Mouse (Mus musculus) kidney, embryonic 16.5 days (tissue): ENCODE results near the gene Spryd7. TPM values are rescaled to one million over a fixed set of nuclear protein-coding genes. Genes with fewer than 3 reads are reported as not detected.
"Not testable (repeated sequence)": the region's sequence is repeated elsewhere in the genome, so short reads cannot be mapped to it uniquely, and the experiment has no call there.

Experiments used
- ATAC-seq: fragments of 200-750 bp; cut with Nextera tagmentation; 2 replicates; pipeline ENCODE4 v1.8.0; 2017; ENCODE audit warnings: moderate TSS enrichment; ENCODE audit not compliant: low FRiP score, low TSS enrichment
- H3K27ac ChIP-seq: fragments of 300-500 bp; sonication (generic); 2 replicates; pipeline ENCODE4 v1.5.1; 2014; ENCODE audit warnings: low read length
- H3K27me3 ChIP-seq: fragments of 300-500 bp; sonication (generic); 2 replicates; pipeline ENCODE4 v1.6.1; 2014; ENCODE audit warnings: low read length, control low read depth, mixed read lengths; ENCODE audit not compliant: insufficient read depth
- H3K36me3 ChIP-seq: fragments of 300-500 bp; sonication (generic); 2 replicates; pipeline ENCODE4 v1.6.1; 2014; ENCODE audit warnings: low read length, control low read depth, mixed read lengths; ENCODE audit not compliant: insufficient read depth
- H3K4me1 ChIP-seq: fragments of 300-500 bp; sonication (generic); 2 replicates; pipeline ENCODE4 v1.6.1; 2014; ENCODE audit warnings: low read length, control low read depth, mixed read lengths; ENCODE audit not compliant: insufficient read depth
- H3K4me2 ChIP-seq: fragments of 300-500 bp; sonication (generic); replicated peaks from 2 replicates; pipeline ENCODE4 v1.6.1; 2014; ENCODE audit warnings: low read depth, low read length
- H3K4me3 ChIP-seq: fragments of 300-500 bp; sonication (generic); 2 replicates; pipeline ENCODE4 v1.5.1; 2014; ENCODE audit warnings: mild to moderate bottlenecking, low read length
- H3K9ac ChIP-seq: fragments of 300-500 bp; sonication (generic); replicated peaks from 2 replicates; pipeline ENCODE4 v1.6.1; 2014; ENCODE audit warnings: low read length
- H3K9me3 ChIP-seq: fragments of 300-500 bp; sonication (generic); 2 replicates; pipeline ENCODE4 v1.6.1; 2016; ENCODE audit warnings: low read length, control low read depth
- WGBS: fragments of 180-500 bp; shearing (Covaris S2); extraction: QIAGEN DNeasy Blood & Tissue Kit; methylation state at CpG from one replicate; pipeline ENCODE4 v1.1.7; 2014; 5-methylcytosine and 5-hydroxymethylcytosine counted together
- polyA plus RNA-seq: library from polyadenylated mRNA; unstranded; fragments of >200 nt; fragmentation: Nextera tagmentation; extraction: Ambion mirVana; gene quantifications from 2 replicates; pipeline ENCODE4 v1.2.1, GENCODE M21; 2015

Spryd7 gene
- polyA plus RNA-seq, 1 experiment from 2014 or later = 21.4 TPM

DNA sequence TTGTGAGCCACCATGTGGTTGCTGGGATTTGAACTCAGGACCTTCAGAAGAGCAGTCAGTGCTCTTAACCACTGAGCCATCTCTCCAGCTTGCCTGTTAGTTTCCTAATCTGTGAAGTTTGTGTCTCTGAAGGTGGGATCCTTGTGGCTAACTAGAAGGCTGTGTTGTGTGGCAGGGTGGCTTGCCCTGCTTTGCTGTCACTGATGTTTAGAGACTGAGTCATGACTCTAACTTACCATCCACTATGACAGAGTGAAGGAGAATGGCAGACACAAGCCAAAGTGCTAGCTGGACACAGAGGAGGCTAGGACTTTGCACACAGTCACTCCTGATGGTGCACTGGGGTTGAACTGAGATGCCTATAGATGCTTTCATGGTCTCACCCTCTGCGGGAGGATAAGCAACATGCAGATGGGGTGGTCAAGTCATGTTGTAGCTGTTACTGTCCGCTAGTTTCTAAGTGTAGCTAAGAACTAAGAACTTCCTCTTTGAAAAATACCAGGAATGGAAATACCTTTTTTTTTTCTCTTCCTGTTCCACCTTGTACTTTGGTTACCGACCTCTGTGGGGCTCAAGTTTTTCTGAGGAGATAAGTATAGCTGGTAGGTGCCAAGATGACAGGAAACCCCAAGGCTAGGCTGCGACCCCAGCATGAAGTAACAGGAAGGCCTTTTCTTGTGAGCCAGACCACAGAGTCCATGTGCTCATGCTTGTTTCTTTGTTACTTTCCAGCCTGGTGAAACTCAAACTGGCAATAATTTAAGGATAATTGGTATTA lies 32.8 kb upstream of the Spryd7 start:
- Histone ChIP-seq H3K4me1 (no peaks in the 10 kb centered on the region), H3K27me3 (no peaks in the 10 kb centered on the region), H3K4me2 (no peak overlapping the region), H3K9me3 (no peaks in the 10 kb centered on the region), H3K36me3 (no peaks in the 10 kb centered on the region), H3K27ac (no peak overlapping the region), H3K4me3 (no peak overlapping the region), H3K9ac (no peak overlapping the region)
- ATAC-seq = no peak
- WGBS = 79% methylated on average over 4 of the region's 4 CpGs

- Histone ChIP-seq H3K9ac (no peak overlapping the region), H3K4me2 (no peak overlapping the region), H3K9me3 (no peaks in the 10 kb centered on the region), H3K4me1 (no peaks in the 10 kb centered on the region), H3K4me3 (no peak overlapping the region), H3K36me3 (no peaks in the 10 kb centered on the region), H3K27ac (no peak overlapping the region), H3K27me3 (no peaks in the 10 kb centered on the region)
- no peak for ATAC-seq
- 76% methylated on average over 8 of the region's 8 CpGs for WGBS
Measured at GRCm38 (mm10) chr14:61575941-61576340, 19.3 kb upstream of the Spryd7 start.

DNA sequence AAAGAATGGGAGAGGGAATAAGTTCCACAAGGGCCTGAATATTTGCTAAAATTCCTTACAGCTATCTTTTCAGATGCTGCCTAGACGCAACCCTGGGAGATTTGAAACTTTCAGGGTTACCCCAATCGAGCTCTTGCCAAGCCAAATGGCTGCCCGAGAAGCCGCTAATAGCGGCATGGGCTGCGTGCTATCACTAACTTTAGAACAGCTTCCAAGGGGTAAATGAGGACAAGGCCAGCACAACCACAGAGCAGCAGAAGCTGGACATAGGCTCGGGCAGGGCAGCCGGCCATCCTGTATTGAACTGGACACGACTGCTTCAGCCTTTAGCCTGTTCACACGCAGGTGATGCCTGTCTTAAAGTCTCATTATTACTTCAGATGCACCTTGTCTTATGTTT lies 18.4 kb upstream of the Spryd7 start:
- Histone ChIP-seq H3K27me3 (no peaks in the 10 kb centered on the region), H3K36me3 (no peaks in the 10 kb centered on the region), H3K4me2 (no peak overlapping the region), H3K4me3 (no peak overlapping the region), H3K9ac (no peak overlapping the region), H3K4me1 (no peaks in the 10 kb centered on the region), H3K9me3 (no peaks in the 10 kb centered on the region), H3K27ac (no peak overlapping the region)
- 86% methylated on average over 10 of the region's 10 CpGs for WGBS
- no peak for ATAC-seq

GRCm38 (mm10) chr14:61572131-61572530 lies 15.4 kb upstream of the Spryd7 start:
- 62% methylated on average over 2 of the region's 2 CpGs for WGBS
- no peak overlapping the region for H3K4me3 ChIP-seq
- H3K4me2 ChIP-seq = no peak overlapping the region
- H3K9me3 ChIP-seq = no peaks in the 10 kb centered on the region
- H3K27me3 ChIP-seq = no peaks in the 10 kb centered on the region
- 0 out of 2 replicates have a peak, but pooled peaks have one; percentile 27 for ATAC-seq
- H3K4me1 ChIP-seq = no peaks in the 10 kb centered on the region
- H3K36me3 ChIP-seq = no peaks in the 10 kb centered on the region
- H3K27ac ChIP-seq = no peak overlapping the region
- H3K9ac ChIP-seq = no peak overlapping the region

- Histone ChIP-seq H3K4me2 (no peak overlapping the region), H3K27ac (no peak overlapping the region), H3K9ac (no peak overlapping the region), H3K27me3 (no peaks in the 10 kb centered on the region), H3K4me3 (no peak overlapping the region), H3K9me3 (no peaks in the 10 kb centered on the region), H3K4me1 (no peaks in the 10 kb centered on the region), H3K36me3 (no peaks in the 10 kb centered on the region)
- 12% methylated on average over 4 of the region's 4 CpGs for WGBS
- ATAC-seq = no peak
Measured at GRCm38 (mm10) chr14:61571366-61571765, 14.7 kb upstream of the Spryd7 start.

DNA sequence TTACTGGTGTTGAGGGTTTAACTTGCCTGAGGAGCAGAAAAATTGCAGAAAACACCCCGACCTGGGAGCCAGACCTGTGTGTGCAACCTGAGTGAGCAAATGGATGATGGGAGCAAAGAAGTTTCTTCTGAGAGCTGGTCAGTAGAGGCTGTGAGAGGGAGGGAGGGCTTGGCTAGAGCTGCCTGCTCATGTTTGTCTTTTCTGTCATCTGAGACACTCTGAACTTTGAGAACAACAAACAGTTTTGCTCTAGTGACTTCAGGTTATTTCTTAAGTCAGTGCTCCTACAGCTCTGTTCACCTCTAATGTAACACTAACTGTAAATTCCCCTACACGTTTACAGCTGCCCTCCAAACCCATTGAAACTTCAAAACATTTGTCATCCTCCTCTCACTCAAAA lies 12.7 kb upstream of the Spryd7 start:
- H3K36me3 ChIP-seq = no peaks in the 10 kb centered on the region
- H3K4me3 ChIP-seq = no peak overlapping the region
- no peaks in the 10 kb centered on the region for H3K4me1 ChIP-seq
- 22% methylated on average over 2 of the region's 2 CpGs for WGBS
- H3K27ac ChIP-seq = no peak overlapping the region
- ATAC-seq = peak; percentile 80
- no peak overlapping the region for H3K9ac ChIP-seq
- H3K9me3 ChIP-seq = no peaks in the 10 kb centered on the region
- no peak overlapping the region for H3K4me2 ChIP-seq
- H3K27me3 ChIP-seq = no peaks in the 10 kb centered on the region

- not testable (repeated sequence) for ATAC-seq
Measured at GRCm38 (mm10) chr14:61566211-61566610, 9.5 kb upstream of the Spryd7 start.

GRCm38 (mm10) chr14:61559856-61560255 lies 3.2 kb upstream of the Spryd7 start:
- no peak overlapping the region for H3K4me3 ChIP-seq
- H3K9me3 ChIP-seq = peaks cover 7% of the 10 kb centered on the region; the same call in 1 of the 2 replicates
- no peak overlapping the region for H3K9ac ChIP-seq
- H3K36me3 ChIP-seq = no peaks in the 10 kb centered on the region
- no peaks in the 10 kb centered on the region for H3K4me1 ChIP-seq
- WGBS = 69% methylated on average over 3 of the region's 3 CpGs
- no peaks in the 10 kb centered on the region for H3K27me3 ChIP-seq
- no peak overlapping the region for H3K27ac ChIP-seq
- no peak overlapping the region for H3K4me2 ChIP-seq
- no peak for ATAC-seq

More at GRCm38 (mm10) chr14:61566211-61566610, 9.5 kb upstream of the Spryd7 start:
- H3K27me3 ChIP-seq, H3K9ac ChIP-seq, H3K4me2 ChIP-seq, H3K36me3 ChIP-seq, H3K4me3 ChIP-seq, H3K9me3 ChIP-seq, H3K4me1 ChIP-seq, H3K27ac ChIP-seq: not testable (repeated sequence)
- 89% methylated on average over 4 of the region's 4 CpGs for WGBS

GRCm38 (mm10) chr14:61558901-61559300 lies 2.2 kb upstream of the Spryd7 start:
- no peak overlapping the region for H3K27ac ChIP-seq
- ATAC-seq = no peak
- WGBS = 94% methylated on average over 6 of the region's 6 CpGs
- H3K36me3 ChIP-seq = no peaks in the 10 kb centered on the region
- H3K4me2 ChIP-seq = no peak overlapping the region
- no peaks in the 10 kb centered on the region for H3K27me3 ChIP-seq
- peaks cover 7% of the 10 kb centered on the region; the same call in 1 of the 2 replicates for H3K9me3 ChIP-seq
- no peak overlapping the region for H3K4me3 ChIP-seq
- no peak overlapping the region for H3K9ac ChIP-seq
- no peaks in the 10 kb centered on the region for H3K4me1 ChIP-seq

- no peak for ATAC-seq
- WGBS = 3% methylated on average over 6 of the region's 6 CpGs
- H3K4me2 ChIP-seq = peak overlapping the region; percentile 95
- H3K4me1 ChIP-seq = no peaks in the 10 kb centered on the region
- peak overlapping the region; percentile 92 for H3K27ac ChIP-seq
- H3K9me3 ChIP-seq = no peaks in the 10 kb centered on the region
- no peaks in the 10 kb centered on the region for H3K36me3 ChIP-seq
- H3K4me3 ChIP-seq = peak overlapping the region; percentile 75
- peak overlapping the region; percentile 76 for H3K9ac ChIP-seq
- H3K27me3 ChIP-seq = no peaks in the 10 kb centered on the region
Measured at GRCm38 (mm10) chr14:61555931-61556288, 776 bp downstream of the Spryd7 start.
